Mouse (Mus musculus) midbrain, embryonic 14.5 days (tissue): ENCODE data around the gene Vmn1r17. TPM values are rescaled to one million over a fixed set of nuclear protein-coding genes. Genes with fewer than 3 reads are reported as not detected.

Source experiments
- polyA plus RNA-seq: library from polyadenylated mRNA; unstranded; fragments of >200 nt; fragmentation: Nextera tagmentation; extraction: Ambion mirVana; gene quantifications from 2 replicates; pipeline ENCODE4 v1.2.1, GENCODE M21; 2014

The Vmn1r17 gene
- polyA plus RNA-seq, 1 experiment from 2014 or later, result not detected

Other genes starting within 250 kb of the Vmn1r17 start
- gene Vmn1r11, start 230.3 kb downstream of the Vmn1r17 start, polyA plus RNA-seq, result not detected in 2 replicates
- gene Vmn1r12, start 206.8 kb downstream of the Vmn1r17 start, polyA plus RNA-seq, result not detected in 2 replicates
- gene Vmn1r13, start 160.4 kb downstream of the Vmn1r17 start, polyA plus RNA-seq, result not detected in 2 replicates
- not detected in 2 replicates for gene Vmn1r14, start 132.0 kb downstream of the Vmn1r17 start, polyA plus RNA-seq
- not detected in 2 replicates for gene Vmn1r15, start 105.8 kb downstream of the Vmn1r17 start, polyA plus RNA-seq
- gene Vmn1r16, start 34.2 kb downstream of the Vmn1r17 start, polyA plus RNA-seq, result not detected in 2 replicates
- not detected in 2 replicates for gene Vmn1r18, start 32.1 kb upstream of the Vmn1r17 start, polyA plus RNA-seq
- not detected in 2 replicates for gene Vmn1r19, start 40.1 kb upstream of the Vmn1r17 start, polyA plus RNA-seq
- not detected in 2 replicates for gene Vmn1r20, start 65.2 kb upstream of the Vmn1r17 start, polyA plus RNA-seq
- 6.6 and 6.8 TPM in 2 replicates for gene Ppm1k, start 171.7 kb upstream of the Vmn1r17 start, polyA plus RNA-seq
- gene Herc6, start 217.3 kb upstream of the Vmn1r17 start, polyA plus RNA-seq, result 0.89 and 1.5 TPM in 2 replicates